Mouse (Mus musculus): Measurements from ENCODE around the gene Bhlhb9.

The Bhlhb9 gene

GRCm38 (mm10) chrX:135916580-135916979 is 119.2 kb downstream of the Bhlhb9 start:
- no peak for DNase-seq (ENCODE audit: low spot score)

DNA sequence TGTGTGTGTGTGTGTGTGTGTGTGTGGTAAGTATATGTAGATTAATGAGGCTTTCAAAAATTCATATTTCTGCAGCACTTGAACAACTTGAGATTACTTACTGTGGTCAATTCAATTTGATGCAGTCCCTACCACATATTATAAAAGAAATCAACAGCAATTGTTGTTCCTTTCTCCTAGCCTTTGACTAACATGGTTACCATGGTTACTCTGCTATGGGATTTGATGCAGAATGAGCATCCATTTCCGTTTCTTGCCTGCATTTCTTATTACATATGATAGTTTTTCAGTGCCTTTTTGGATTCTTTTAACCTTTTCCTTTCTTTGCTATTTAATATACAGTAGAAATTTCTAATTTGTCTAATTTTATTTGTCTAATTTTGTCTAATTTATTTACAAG is 119.7 kb downstream of the Bhlhb9 start:
- no peak for DNase-seq (ENCODE audit: low spot score)

DNA sequence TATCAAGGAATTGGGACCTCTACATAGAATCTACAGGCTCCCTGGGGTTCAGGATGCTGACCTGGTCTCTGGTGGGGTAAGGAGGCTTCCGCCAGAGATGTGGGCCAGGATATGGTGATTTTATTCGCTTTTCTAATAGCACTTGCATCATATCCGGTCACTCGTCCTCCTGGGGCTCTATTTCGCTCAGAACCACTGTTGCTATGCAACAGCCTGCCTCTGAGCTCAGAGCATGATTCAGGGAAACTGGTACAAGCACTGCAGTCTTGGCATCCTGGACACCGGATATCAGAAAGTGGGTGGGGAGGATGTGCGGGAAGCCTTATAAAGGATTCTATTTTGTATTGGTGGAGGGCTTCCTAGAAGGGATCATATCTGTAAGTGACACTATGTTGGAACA is 124.8 kb downstream of the Bhlhb9 start:
- no peak for DNase-seq (ENCODE audit: low spot score)

GRCm38 (mm10) chrX:135925911-135926310 is 128.5 kb downstream of the Bhlhb9 start:
- no peak for DNase-seq (ENCODE audit: low spot score)

DNA sequence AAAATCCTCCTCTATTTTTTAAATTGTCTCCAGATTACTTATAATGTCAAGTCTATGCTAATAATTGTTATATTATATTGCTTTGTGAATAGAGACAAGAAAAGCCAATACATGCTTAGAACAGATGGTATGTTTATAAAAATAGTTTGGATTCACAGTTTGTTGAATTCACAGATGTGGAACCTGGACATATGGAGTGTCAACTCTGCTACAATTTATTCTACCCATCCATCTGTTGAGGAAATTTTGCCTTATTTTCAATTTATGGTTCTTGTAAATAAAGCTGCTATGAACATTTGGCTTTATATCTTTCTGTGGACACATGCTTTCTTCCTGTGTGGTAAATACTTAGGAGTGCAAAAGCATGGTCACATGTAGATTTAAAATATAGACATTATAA is 131.2 kb downstream of the Bhlhb9 start:
- no peak for DNase-seq (ENCODE audit: low spot score)

DNA sequence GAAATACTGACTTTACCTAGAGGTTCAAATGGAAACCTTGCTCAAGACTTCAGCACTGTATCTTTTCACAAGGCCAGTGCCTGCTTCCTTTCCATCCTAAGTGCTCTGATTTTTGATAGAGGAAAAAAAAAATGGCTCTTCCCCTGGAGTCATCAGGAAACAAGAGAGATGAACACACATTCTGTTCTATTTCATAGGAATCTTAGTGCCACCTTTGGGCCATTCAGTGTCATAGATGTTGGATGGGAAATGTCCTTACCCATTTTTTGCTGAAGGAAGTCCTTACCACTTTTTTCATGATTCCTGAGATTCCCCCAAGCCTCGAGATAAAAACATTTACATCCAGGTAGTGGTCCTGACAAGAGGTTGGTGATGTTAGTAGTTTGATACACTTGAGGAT is 139.1 kb downstream of the Bhlhb9 start:
- DNase-seq (ENCODE audit: low spot score) = no peak
